Mouse (Mus musculus) splenic B cell, adult 2 months (primary cell): ENCODE data around the gene Thumpd3.

ENCODE experiments used
- DNase-seq: peaks from one replicate; pipeline ENCODE4 v3.0.0-alpha.2; 2011; ENCODE audit warnings: low read depth, low spot score
- H3K27me3 ChIP-seq: 2 replicates; pipeline ENCODE4 v1.6.1; 2012; ENCODE audit warnings: mild to moderate bottlenecking, low read length, moderate library complexity, mixed read lengths; ENCODE audit not compliant: control insufficient read depth, poor library complexity, insufficient read depth, severe bottlenecking
- H3K36me3 ChIP-seq: 2 replicates; pipeline ENCODE4 v1.6.1; 2012; ENCODE audit warnings: mild to moderate bottlenecking, low read length, moderate library complexity, mixed read lengths; ENCODE audit not compliant: control insufficient read depth, poor library complexity, insufficient read depth, severe bottlenecking

The Thumpd3 gene

GRCm38 (mm10) chr6:113046041-113046975, at the start of gene Thumpd3:
Gene Thumpd3 (plus strand): TSS chr6:113046225.
- H3K36me3 ChIP-seq = peaks cover 9% of the 10 kb centered on the region
- no peaks in the 10 kb centered on the region for H3K27me3 ChIP-seq
- DNase-seq = peak; percentile 98

- Histone ChIP-seq H3K27me3 (no peaks in the 10 kb centered on the region), H3K36me3 (no peaks in the 10 kb centered on the region)
- no peak for DNase-seq
These were observed 46.8 kb upstream of the Thumpd3 start for GRCm38 (mm10) chr6:112999199-112999598.

- peak; percentile 78 for DNase-seq
- Histone ChIP-seq H3K27me3 (no peaks in the 10 kb centered on the region), H3K36me3 (no peaks in the 10 kb centered on the region)
These were observed 45.2 kb upstream of the Thumpd3 start for GRCm38 (mm10) chr6:113000666-113001287.

- DNase-seq = peak; percentile 23
- H3K36me3 ChIP-seq = no peaks in the 10 kb centered on the region
- H3K27me3 ChIP-seq = no peaks in the 10 kb centered on the region
These were observed 44.3 kb upstream of the Thumpd3 start for GRCm38 (mm10) chr6:113001719-113002118.

GRCm38 (mm10) chr6:113003313-113004111, 42.5 kb upstream of the Thumpd3 start:
- no peak for DNase-seq
- Histone ChIP-seq H3K27me3 (no peaks in the 10 kb centered on the region), H3K36me3 (no peaks in the 10 kb centered on the region)

GRCm38 (mm10) chr6:113006833-113007232, 39.2 kb upstream of the Thumpd3 start:
- no peaks in the 10 kb centered on the region for H3K27me3 ChIP-seq
- DNase-seq = no peak

GRCm38 (mm10) chr6:113011886-113012285, 34.1 kb upstream of the Thumpd3 start:
- no peaks in the 10 kb centered on the region for H3K36me3 ChIP-seq
- no peak for DNase-seq
- H3K27me3 ChIP-seq = no peaks in the 10 kb centered on the region

More at GRCm38 (mm10) chr6:113006833-113007232, 39.2 kb upstream of the Thumpd3 start:
- no peaks in the 10 kb centered on the region for H3K36me3 ChIP-seq

GRCm38 (mm10) chr6:113012495-113012941, 33.5 kb upstream of the Thumpd3 start:
- DNase-seq = no peak
- no peaks in the 10 kb centered on the region for H3K27me3 ChIP-seq
- H3K36me3 ChIP-seq = no peaks in the 10 kb centered on the region

GRCm38 (mm10) chr6:113013550-113013949, 32.5 kb upstream of the Thumpd3 start:
- no peak for DNase-seq
- no peaks in the 10 kb centered on the region for H3K27me3 ChIP-seq
- H3K36me3 ChIP-seq = no peaks in the 10 kb centered on the region

- Histone ChIP-seq H3K27me3 (no peaks in the 10 kb centered on the region), H3K36me3 (no peaks in the 10 kb centered on the region)
- no peak for DNase-seq
These were observed 28.5 kb upstream of the Thumpd3 start for GRCm38 (mm10) chr6:113017500-113018047.

GRCm38 (mm10) chr6:113018139-113018538, 27.9 kb upstream of the Thumpd3 start:
- no peaks in the 10 kb centered on the region for H3K36me3 ChIP-seq
- H3K27me3 ChIP-seq = no peaks in the 10 kb centered on the region
- no peak for DNase-seq

GRCm38 (mm10) chr6:113024866-113025265, 21.2 kb upstream of the Thumpd3 start:
- DNase-seq = no peak
- no peaks in the 10 kb centered on the region for H3K36me3 ChIP-seq
- H3K27me3 ChIP-seq = no peaks in the 10 kb centered on the region; the same call in 1 of the 2 replicates

- Histone ChIP-seq H3K36me3 (no peaks in the 10 kb centered on the region), H3K27me3 (no peaks in the 10 kb centered on the region; the same call in 1 of the 2 replicates)
- DNase-seq = no peak
These were observed 20.3 kb upstream of the Thumpd3 start for GRCm38 (mm10) chr6:113025774-113026173.

- Histone ChIP-seq H3K27me3 (no peaks in the 10 kb centered on the region; the same call in 1 of the 2 replicates), H3K36me3 (no peaks in the 10 kb centered on the region)
- no peak for DNase-seq
These were observed 18.6 kb upstream of the Thumpd3 start for GRCm38 (mm10) chr6:113027446-113027845.
